Mouse (Mus musculus) cortical plate, adult 2 months (tissue): ENCODE results near the gene Taok1. TPM values are rescaled to one million over a fixed set of nuclear protein-coding genes. Genes with fewer than 3 reads are reported as not detected.

Experiments
- H3K27ac ChIP-seq: fragments of 200-500 bp; 2 replicates; pipeline ENCODE4 v1.5.1; 2012; ENCODE audit warnings: low read length, control low read depth, inconsistent platforms; ENCODE audit not compliant: insufficient read depth
- H3K4me1 ChIP-seq: fragments of 200-500 bp; 2 replicates; pipeline ENCODE4 v1.6.1; 2011; ENCODE audit warnings: low read length; ENCODE audit not compliant: control insufficient read depth, insufficient read depth
- H3K4me3 ChIP-seq: fragments of 200-500 bp; 2 replicates; pipeline ENCODE4 v1.5.1; 2011; ENCODE audit warnings: mild to moderate bottlenecking, low read length, control low read depth; ENCODE audit not compliant: insufficient read depth
- CTCF ChIP-seq: fragments of 200-500 bp; IDR thresholded peaks from 2 replicates; pipeline ENCODE4 v1.5.1; 2011; ENCODE audit warnings: mild to moderate bottlenecking, control low read depth, low read length; ENCODE audit not compliant: insufficient read depth; ENCODE audit errors: extremely low read depth
- POLR2A ChIP-seq: fragments of 200-500 bp; IDR thresholded peaks from 2 replicates; pipeline ENCODE4 v1.6.1; 2011; ENCODE audit warnings: mild to moderate bottlenecking, low read length, control low read depth; ENCODE audit not compliant: insufficient read depth; ENCODE audit errors: extremely low read depth
- polyA plus RNA-seq: library from polyadenylated mRNA; depleted of rRNA; stranded (reverse); fragments of >200 nt; gene quantifications from 2 replicates; pipeline ENCODE4 v1.2.3, GENCODE M21; 2012

The Taok1 gene
- polyA plus RNA-seq, 1 experiment = 29.9 TPM

- H3K4me3 ChIP-seq = no peak overlapping the region
- H3K4me1 ChIP-seq = peaks cover 6% of the 10 kb centered on the region
- H3K27ac ChIP-seq = no peak overlapping the region
- TF ChIP-seq POLR2A = no peak
- TF ChIP-seq CTCF = peak; percentile 83
Measured at GRCm38 (mm10) chr11:77501392-77501791, 106.2 kb downstream of the Taok1 start.

DNA sequence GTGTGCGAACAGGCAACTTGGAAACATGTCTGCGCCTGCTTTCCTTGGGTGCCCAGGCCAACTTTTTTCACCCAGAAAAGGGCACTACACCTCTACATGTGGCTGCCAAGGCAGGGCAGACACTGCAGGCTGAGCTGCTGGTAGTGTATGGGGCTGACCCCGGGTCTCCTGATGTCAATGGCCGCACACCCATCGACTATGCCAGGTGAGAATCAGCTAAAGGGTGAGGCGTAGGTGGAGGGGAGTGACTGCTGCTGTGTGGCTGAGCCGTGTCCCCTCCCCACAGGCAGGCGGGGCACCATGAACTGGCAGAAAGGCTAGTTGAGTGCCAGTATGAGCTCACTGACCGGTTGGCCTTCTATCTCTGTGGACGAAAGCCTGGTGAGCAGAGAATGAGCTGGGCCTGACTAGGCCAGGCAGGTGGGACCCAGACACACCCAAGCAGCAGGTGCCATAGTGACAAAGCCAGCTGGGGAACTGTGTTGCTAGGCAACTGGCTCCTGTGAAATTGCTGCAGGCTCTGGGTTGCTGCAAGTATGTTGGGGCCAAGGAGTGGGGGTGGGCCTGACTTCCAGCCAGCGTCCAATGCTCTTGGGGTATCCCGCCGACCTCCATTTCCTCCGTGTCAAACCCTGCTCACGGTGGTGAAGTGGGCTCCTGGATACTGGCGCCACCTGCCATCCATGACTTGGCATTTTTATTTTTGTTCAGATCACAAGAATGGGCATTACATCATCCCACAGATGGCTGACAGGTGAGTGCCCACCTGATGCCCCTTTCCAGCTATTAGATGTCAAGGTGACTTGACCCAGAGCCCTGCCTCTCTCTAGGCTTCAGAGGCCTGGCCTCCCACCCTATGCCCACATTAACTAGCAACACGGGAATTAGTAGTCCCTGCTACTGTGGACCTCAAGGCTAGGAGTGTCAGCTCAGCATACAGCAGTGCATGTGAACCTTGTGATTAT, 107.0 kb downstream of the Taok1 start:
- no peak for TF ChIP-seq POLR2A
- no peak for TF ChIP-seq CTCF
- H3K4me3 ChIP-seq = no peak overlapping the region
- H3K4me1 ChIP-seq = peaks cover 6% of the 10 kb centered on the region
- peak overlapping the region; percentile 20; the same call in 1 of the 2 replicates for H3K27ac ChIP-seq

- Histone ChIP-seq H3K4me1 (peaks cover 9% of the 10 kb centered on the region), H3K27ac (no peak overlapping the region; the same call in 1 of the 2 replicates), H3K4me3 (no peak overlapping the region)
- TF ChIP-seq CTCF (no peak), POLR2A (no peak)
Measured at GRCm38 (mm10) chr11:77499354-77499753, 108.3 kb downstream of the Taok1 start.

DNA sequence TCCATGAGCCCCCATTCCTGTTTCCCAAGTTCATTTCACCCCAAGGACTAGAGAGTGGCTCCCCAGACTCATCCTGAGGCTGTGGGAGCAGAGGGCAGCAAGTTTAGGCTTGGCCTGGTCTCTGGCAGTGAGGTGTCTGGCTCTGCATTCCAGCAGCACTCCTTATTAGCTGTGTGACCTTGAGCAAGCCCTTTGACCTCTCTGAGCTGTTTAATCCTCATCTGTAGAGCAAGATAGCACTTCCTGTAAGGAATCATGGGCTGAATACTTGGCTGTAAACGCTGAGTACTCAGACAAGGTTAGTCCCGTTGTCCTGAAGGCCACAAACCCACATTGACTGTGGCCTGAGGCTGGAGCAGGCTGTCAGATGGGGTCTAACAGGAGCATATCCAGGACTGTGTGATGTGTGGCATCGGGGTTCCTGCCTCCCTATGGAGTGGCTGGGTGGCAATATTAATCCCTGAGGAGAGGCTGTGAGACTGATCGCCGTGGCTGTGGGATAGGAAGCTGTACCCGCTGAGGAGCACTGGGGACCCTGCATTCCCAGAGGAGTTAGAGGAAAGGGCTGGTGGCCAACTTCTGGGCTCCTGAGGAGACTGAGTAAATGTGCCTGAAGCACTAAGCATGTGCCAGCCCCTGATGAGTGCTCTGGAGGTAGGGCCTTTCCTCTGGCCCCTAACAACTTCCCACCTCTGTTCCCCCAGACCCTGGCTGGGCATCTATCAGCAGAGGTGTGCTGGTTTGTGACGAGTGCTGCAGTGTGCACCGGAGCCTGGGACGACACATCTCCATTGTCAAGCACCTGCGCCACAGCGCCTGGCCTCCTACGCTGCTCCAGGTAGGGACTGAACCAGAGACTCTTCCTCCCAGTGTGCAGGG, 109.1 kb downstream of the Taok1 start:
- H3K4me3 ChIP-seq = no peak overlapping the region
- peaks cover 9% of the 10 kb centered on the region for H3K4me1 ChIP-seq
- peak overlapping the region; percentile 85 for H3K27ac ChIP-seq
- TF ChIP-seq CTCF (no peak), POLR2A (no peak)

DNA sequence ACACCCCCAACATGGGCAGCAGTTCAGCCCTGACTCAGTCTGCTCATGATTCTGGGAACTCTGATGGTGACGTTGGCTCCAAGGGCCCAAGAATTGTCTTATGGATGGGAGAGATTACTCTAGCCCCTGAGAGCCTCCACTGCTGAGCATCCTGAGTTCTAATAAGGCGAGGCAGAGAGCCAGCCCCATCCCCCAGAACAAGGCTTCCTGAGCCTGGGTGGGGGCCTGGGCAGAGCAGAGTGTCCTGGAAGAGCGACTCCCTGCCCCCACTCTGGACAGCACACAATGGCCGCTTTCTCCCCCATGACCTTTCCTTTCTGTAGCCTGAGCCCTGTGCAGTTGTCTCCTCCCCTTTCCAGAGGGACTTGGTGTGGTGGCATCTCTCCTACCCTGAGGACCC, 109.8 kb downstream of the Taok1 start:
- H3K4me3 ChIP-seq = no peak overlapping the region
- peaks cover 9% of the 10 kb centered on the region for H3K4me1 ChIP-seq
- H3K27ac ChIP-seq = peak overlapping the region; percentile 85
- no peak for TF ChIP-seq CTCF
- no peak for TF ChIP-seq POLR2A

DNA sequence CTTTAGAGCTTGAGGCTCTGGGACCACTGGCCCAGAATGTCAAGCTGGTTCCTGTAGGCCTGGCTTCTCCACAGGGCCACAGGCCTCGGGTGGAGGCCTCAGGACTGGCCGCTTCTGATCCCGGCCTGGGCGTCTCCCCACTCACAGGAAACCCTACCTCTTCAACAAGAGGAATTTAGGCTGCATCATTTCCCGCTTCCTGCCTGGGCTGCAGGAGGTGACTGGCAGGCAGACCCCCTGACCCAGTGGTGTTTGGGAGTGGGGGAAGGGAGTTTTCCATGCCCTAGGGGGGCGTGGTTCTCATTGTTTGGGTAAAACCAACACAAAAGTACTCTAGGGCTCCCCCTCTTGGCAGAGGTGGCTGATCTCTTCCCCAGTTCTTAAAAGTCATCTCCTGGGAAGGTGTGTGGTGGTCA, 110.3 kb downstream of the Taok1 start:
- peak overlapping the region; percentile 95 for H3K27ac ChIP-seq
- no peak overlapping the region for H3K4me3 ChIP-seq
- peak; percentile 29; the same call in 1 of the 2 replicates for TF ChIP-seq CTCF
- no peak for TF ChIP-seq POLR2A
- peaks cover 9% of the 10 kb centered on the region for H3K4me1 ChIP-seq

GRCm38 (mm10) chr11:77495507-77495906, 112.1 kb downstream of the Taok1 start:
- Histone ChIP-seq H3K4me1 (peaks cover 10% of the 10 kb centered on the region), H3K27ac (no peak overlapping the region)
- TF ChIP-seq POLR2A (no peak), CTCF (no peak)

DNA sequence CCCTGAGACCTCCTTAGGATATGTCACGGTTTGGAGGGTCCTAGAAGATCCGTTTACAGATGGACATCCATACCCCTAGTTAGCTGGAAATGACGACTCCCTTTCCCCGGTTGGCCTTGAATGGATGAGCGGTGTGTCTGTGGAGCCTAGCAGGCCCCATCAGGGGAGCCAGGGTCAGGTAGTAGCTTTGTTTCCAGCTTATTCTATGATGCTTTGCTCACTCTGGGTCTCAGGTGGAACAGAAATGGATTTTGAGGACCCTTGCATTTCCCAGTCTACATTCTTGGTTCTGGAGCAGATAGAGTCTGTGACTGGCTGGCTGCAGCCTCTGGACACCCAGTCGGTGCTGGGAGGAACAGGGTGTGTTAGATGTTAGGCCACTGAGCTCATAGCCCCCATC, 112.8 kb downstream of the Taok1 start:
- Histone ChIP-seq H3K27ac (no peak overlapping the region), H3K4me3 (peak overlapping the region; percentile 39), H3K4me1 (peaks cover 9% of the 10 kb centered on the region)
- TF ChIP-seq CTCF (no peak), POLR2A (no peak)

More at GRCm38 (mm10) chr11:77495507-77495906, 112.1 kb downstream of the Taok1 start:
- H3K4me3 ChIP-seq = no peak overlapping the region; the same call in 1 of the 2 replicates

DNA sequence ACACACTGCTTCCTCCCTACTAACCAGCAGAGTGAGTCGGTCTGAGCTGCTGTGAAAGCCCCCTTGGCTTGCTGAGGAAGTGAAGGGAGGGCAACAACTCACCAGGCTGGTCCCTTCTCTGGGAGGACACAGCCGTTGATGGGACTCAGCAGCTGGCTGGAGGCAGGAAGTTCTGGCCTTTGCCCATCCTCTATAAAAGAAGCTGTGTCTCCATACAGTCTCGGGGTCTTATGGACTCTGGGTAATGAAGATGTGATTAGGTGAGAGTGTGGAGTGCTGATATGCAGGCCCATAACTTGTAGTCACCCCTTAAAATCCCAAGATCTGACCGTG, 113.3 kb downstream of the Taok1 start:
- Histone ChIP-seq H3K4me3 (peak overlapping the region; percentile 39), H3K4me1 (peaks cover 9% of the 10 kb centered on the region), H3K27ac (peak overlapping the region; percentile 80; the same call in 1 of the 2 replicates)
- TF ChIP-seq CTCF (no peak), POLR2A (no peak)
